Mouse (Mus musculus) urinary bladder, postnatal 0 days (tissue): ENCODE results near the gene Olfr474. TPM values are rescaled to one million over a fixed set of nuclear protein-coding genes. Genes with fewer than 3 reads are reported as not detected.

Experiments
- polyA plus RNA-seq: library from polyadenylated mRNA; unstranded; fragments of >200 nt; fragmentation: Nextera tagmentation; extraction: Ambion mirVana; gene quantifications from 2 replicates; pipeline ENCODE4 v1.2.1, GENCODE M21; 2015

Gene Olfr474
- not detected in 2 replicates for polyA plus RNA-seq

GRCm38 (mm10) chr7:107954343-107954742 lies at the start of gene Olfr474:
TSS of gene Olfr474 (plus strand) at chr7:107954643.

GRCm38 (mm10) chr7:107930146-107930545 lies 24.3 kb upstream of the Olfr474 start, which contains the start of gene Olfr473:
TSS of gene Olfr473 (plus strand) at chr7:107930446.

GRCm38 (mm10) chr7:107964503-107964902 lies 10.1 kb downstream of the Olfr474 start, which contains the start of gene Olfr476:
TSS of gene Olfr476 (plus strand) at chr7:107964803.

GRCm38 (mm10) chr7:107986393-107986792 lies 31.9 kb downstream of the Olfr474 start, which contains the start of gene Olfr477:
TSS of gene Olfr477 (plus strand) at chr7:107986693.

Other genes with a start within 250 kb of the Olfr474 start
- 0.34 and 0.39 TPM in 2 replicates for gene Cyb5r2, start 196.6 kb upstream of the Olfr474 start, polyA plus RNA-seq
- gene Ovch2, start 153.4 kb upstream of the Olfr474 start, polyA plus RNA-seq = not detected in 2 replicates
- not detected in 2 replicates for gene Olfr467, start 142.4 kb upstream of the Olfr474 start, polyA plus RNA-seq
- not detected in 2 replicates for gene Olfr469, start 129.1 kb upstream of the Olfr474 start, polyA plus RNA-seq
- not detected in 2 replicates for gene Olfr470, start 107.2 kb upstream of the Olfr474 start, polyA plus RNA-seq
- gene Olfr472, start 56.7 kb upstream of the Olfr474 start, polyA plus RNA-seq = not detected in 2 replicates
- not detected in 2 replicates for gene Olfr473, start 24.2 kb upstream of the Olfr474 start, polyA plus RNA-seq
- not detected in 2 replicates for gene Olfr476, start 10.2 kb downstream of the Olfr474 start, polyA plus RNA-seq
- gene Olfr477, start 32.0 kb downstream of the Olfr474 start, polyA plus RNA-seq = not detected in 2 replicates
- not detected in 2 replicates for gene Olfr478, start 79.3 kb downstream of the Olfr474 start, polyA plus RNA-seq
- gene Olfr479, start 96.0 kb downstream of the Olfr474 start, polyA plus RNA-seq = not detected in 2 replicates
- not detected in 2 replicates for gene Olfr480, start 112.7 kb downstream of the Olfr474 start, polyA plus RNA-seq
- gene Olfr481, start 125.2 kb downstream of the Olfr474 start, polyA plus RNA-seq = not detected in 2 replicates
- gene Olfr482, start 142.9 kb downstream of the Olfr474 start, polyA plus RNA-seq = 0.12 TPM in 1 of 2 replicates, not detected in the other
- gene Olfr483, start 146.2 kb downstream of the Olfr474 start, polyA plus RNA-seq = not detected in 2 replicates
- gene Olfr484, start 172.8 kb downstream of the Olfr474 start, polyA plus RNA-seq = not detected in 2 replicates
- not detected in 2 replicates for gene Olfr485, start 205.2 kb downstream of the Olfr474 start, polyA plus RNA-seq
- gene Olfr486, start 218.1 kb downstream of the Olfr474 start, polyA plus RNA-seq = not detected in 2 replicates